Mouse (Mus musculus) intestine, embryonic 14.5 days (tissue): ENCODE results near the gene St6galnac5. TPM values are rescaled to one million over a fixed set of nuclear protein-coding genes. Genes with fewer than 3 reads are reported as not detected.

Experiments used
- ATAC-seq: fragments of 200-750 bp; cut with Nextera tagmentation; replicated peaks from 2 replicates; pipeline ENCODE4 v1.8.0; 2017; ENCODE audit warnings: low read depth, moderate number of reproducible peaks, moderate TSS enrichment, moderate library complexity; ENCODE audit not compliant: low FRiP score, low TSS enrichment
- DNase-seq: peaks from one replicate; pipeline ENCODE4 v3.0.0-alpha.2; 2018; ENCODE audit warnings: low spot score
- H3K27ac ChIP-seq: fragments of 300-500 bp; sonication (generic); 2 replicates; pipeline ENCODE4 v1.5.1; 2014; ENCODE audit warnings: low read depth, mild to moderate bottlenecking, control low read depth
- H3K27me3 ChIP-seq: fragments of 300-500 bp; sonication (generic); replicated peaks from 2 replicates; pipeline ENCODE4 v1.6.1; 2014; ENCODE audit warnings: low read length, control low read depth; ENCODE audit not compliant: control insufficient read depth, insufficient read depth
- H3K36me3 ChIP-seq: fragments of 300-500 bp; sonication (generic); 2 replicates; pipeline ENCODE4 v1.6.1; 2014; ENCODE audit warnings: low read length, control low read depth; ENCODE audit not compliant: control insufficient read depth, insufficient read depth
- H3K4me1 ChIP-seq: fragments of 300-500 bp; sonication (generic); replicated peaks from 2 replicates; pipeline ENCODE4 v1.6.1; 2014; ENCODE audit warnings: low read length, control low read depth, mixed read lengths; ENCODE audit not compliant: control insufficient read depth, insufficient read depth
- H3K4me2 ChIP-seq: fragments of 300-500 bp; sonication (generic); 2 replicates; pipeline ENCODE4 v1.6.1; 2014; ENCODE audit warnings: low read length
- H3K4me3 ChIP-seq: fragments of 300-500 bp; sonication (generic); 2 replicates; pipeline ENCODE4 v1.5.1; 2014; ENCODE audit warnings: low read depth, low read length, control low read depth, mixed read lengths
- H3K9ac ChIP-seq: fragments of 300-500 bp; sonication (generic); 2 replicates; pipeline ENCODE4 v1.6.1; 2014; ENCODE audit warnings: mild to moderate bottlenecking, low read length
- H3K9me3 ChIP-seq: fragments of 300-500 bp; sonication (generic); 2 replicates; pipeline ENCODE4 v1.6.1; 2016; ENCODE audit warnings: low read length, control low read depth; ENCODE audit not compliant: control insufficient read depth
- WGBS: fragments of 180-500 bp; shearing (Covaris S2); extraction: QIAGEN DNeasy Blood & Tissue Kit; methylation state at CpG from one replicate; pipeline ENCODE4 v1.1.7; 2014; 5-methylcytosine and 5-hydroxymethylcytosine counted together
- polyA plus RNA-seq: library from polyadenylated mRNA; unstranded; fragments of >200 nt; fragmentation: Nextera tagmentation; extraction: Ambion mirVana; gene quantifications from 2 replicates; pipeline ENCODE4 v1.2.1, GENCODE M21; 2014

St6galnac5 gene
- polyA plus RNA-seq, 1 experiment from 2014 or later, result 0.60 TPM

- H3K27me3 ChIP-seq, result no peaks in the 10 kb centered on the region
- H3K9ac ChIP-seq, result no peak overlapping the region
- H3K4me3 ChIP-seq, result no peak overlapping the region
- no peaks in the 10 kb centered on the region for H3K4me1 ChIP-seq
- no peak for DNase-seq
- no peaks in the 10 kb centered on the region for H3K36me3 ChIP-seq
- ATAC-seq, result no peak
- H3K9me3 ChIP-seq, result no peaks in the 10 kb centered on the region
- no peak overlapping the region for H3K27ac ChIP-seq
- WGBS, result 87% methylated on average over 6 of the region's 6 CpGs
- H3K4me2 ChIP-seq, result no peak overlapping the region
Observed at GRCm38 (mm10) chr3:152914376-152914775, 67.7 kb downstream of the St6galnac5 start.

- 95% methylated on average over 3 of the region's 3 CpGs for WGBS
- DNase-seq, result no peak
Observed at GRCm38 (mm10) chr3:152913625-152914024, 68.4 kb downstream of the St6galnac5 start.

GRCm38 (mm10) chr3:152913150-152913549 is 68.9 kb downstream of the St6galnac5 start:
- Histone ChIP-seq H3K36me3 (no peaks in the 10 kb centered on the region), H3K4me3 (no peak overlapping the region), H3K9ac (no peak overlapping the region), H3K27me3 (no peaks in the 10 kb centered on the region), H3K4me2 (no peak overlapping the region), H3K4me1 (no peaks in the 10 kb centered on the region), H3K27ac (no peak overlapping the region), H3K9me3 (no peaks in the 10 kb centered on the region)
- WGBS, result 88% methylated on average over 10 of the region's 10 CpGs
- DNase-seq, result no peak
- ATAC-seq, result no peak

More at GRCm38 (mm10) chr3:152913625-152914024, 68.4 kb downstream of the St6galnac5 start:
- ATAC-seq, result no peak
- no peak overlapping the region for H3K4me2 ChIP-seq
- H3K4me3 ChIP-seq, result no peak overlapping the region
- H3K9ac ChIP-seq, result no peak overlapping the region
- no peak overlapping the region for H3K27ac ChIP-seq
- H3K9me3 ChIP-seq, result no peaks in the 10 kb centered on the region
- H3K27me3 ChIP-seq, result no peaks in the 10 kb centered on the region
- no peaks in the 10 kb centered on the region for H3K4me1 ChIP-seq
- no peaks in the 10 kb centered on the region for H3K36me3 ChIP-seq

- Histone ChIP-seq H3K9ac (no peak overlapping the region), H3K4me1 (no peaks in the 10 kb centered on the region), H3K36me3 (no peaks in the 10 kb centered on the region), H3K4me2 (no peak overlapping the region), H3K27me3 (no peaks in the 10 kb centered on the region), H3K9me3 (no peaks in the 10 kb centered on the region), H3K27ac (no peak overlapping the region), H3K4me3 (no peak overlapping the region)
- no peak for DNase-seq
- ATAC-seq, result no peak
- WGBS, result 80% methylated on average over 23 of the region's 23 CpGs
Observed at GRCm38 (mm10) chr3:152912216-152913101, 69.6 kb downstream of the St6galnac5 start.

- Histone ChIP-seq H3K9me3 (no peaks in the 10 kb centered on the region), H3K36me3 (no peaks in the 10 kb centered on the region), H3K27me3 (no peaks in the 10 kb centered on the region), H3K4me1 (no peaks in the 10 kb centered on the region), H3K4me2 (no peak overlapping the region), H3K9ac (no peak overlapping the region), H3K27ac (no peak overlapping the region), H3K4me3 (no peak overlapping the region)
- ATAC-seq (no peak), DNase-seq (no peak)
- WGBS, result 63% methylated on average over 4 of the region's 4 CpGs
Observed at GRCm38 (mm10) chr3:152911578-152911977, 70.5 kb downstream of the St6galnac5 start.

- ATAC-seq (no peak), DNase-seq (no peak)
- no peak overlapping the region for H3K4me3 ChIP-seq
- no peaks in the 10 kb centered on the region for H3K4me1 ChIP-seq
- 70% methylated on average over 5 of the region's 5 CpGs for WGBS
- H3K9me3 ChIP-seq, result no peaks in the 10 kb centered on the region
- H3K27ac ChIP-seq, result no peak overlapping the region
- no peak overlapping the region for H3K9ac ChIP-seq
- no peak overlapping the region for H3K4me2 ChIP-seq
- H3K27me3 ChIP-seq, result no peaks in the 10 kb centered on the region
- no peaks in the 10 kb centered on the region for H3K36me3 ChIP-seq
Observed at GRCm38 (mm10) chr3:152907683-152908082, 74.4 kb downstream of the St6galnac5 start.

- Histone ChIP-seq H3K27me3 (no peaks in the 10 kb centered on the region), H3K4me3 (no peak overlapping the region), H3K9ac (no peak overlapping the region), H3K4me2 (no peak overlapping the region), H3K36me3 (no peaks in the 10 kb centered on the region), H3K4me1 (no peaks in the 10 kb centered on the region), H3K9me3 (no peaks in the 10 kb centered on the region), H3K27ac (no peak overlapping the region)
- no peak for DNase-seq
- WGBS, result 77% methylated on average over 5 of the region's 5 CpGs
- ATAC-seq, result no peak
Observed at GRCm38 (mm10) chr3:152907087-152907486, 75.0 kb downstream of the St6galnac5 start.

- ATAC-seq, result no peak
- H3K4me2 ChIP-seq, result no peak overlapping the region
- H3K27ac ChIP-seq, result no peak overlapping the region
- no peaks in the 10 kb centered on the region for H3K27me3 ChIP-seq
- no peaks in the 10 kb centered on the region for H3K36me3 ChIP-seq
- H3K4me1 ChIP-seq, result no peaks in the 10 kb centered on the region
- H3K4me3 ChIP-seq, result no peak overlapping the region
- 77% methylated on average over 10 of the region's 10 CpGs for WGBS
- H3K9me3 ChIP-seq, result no peaks in the 10 kb centered on the region
- DNase-seq, result no peak
- H3K9ac ChIP-seq, result no peak overlapping the region
Observed at GRCm38 (mm10) chr3:152905800-152906199, 76.2 kb downstream of the St6galnac5 start.

- Histone ChIP-seq H3K36me3 (no peaks in the 10 kb centered on the region), H3K4me2 (no peak overlapping the region), H3K4me3 (no peak overlapping the region), H3K9me3 (no peaks in the 10 kb centered on the region), H3K27me3 (no peaks in the 10 kb centered on the region), H3K9ac (no peak overlapping the region), H3K4me1 (no peaks in the 10 kb centered on the region), H3K27ac (no peak overlapping the region)
- WGBS, result 89% methylated on average over 10 of the region's 10 CpGs
- ATAC-seq, result no peak
- DNase-seq, result no peak
Observed at GRCm38 (mm10) chr3:152905026-152905425, 77.0 kb downstream of the St6galnac5 start.
